9 mouse cellular contexts compared by ENCODE assay signal in the genomic region with DNA sequence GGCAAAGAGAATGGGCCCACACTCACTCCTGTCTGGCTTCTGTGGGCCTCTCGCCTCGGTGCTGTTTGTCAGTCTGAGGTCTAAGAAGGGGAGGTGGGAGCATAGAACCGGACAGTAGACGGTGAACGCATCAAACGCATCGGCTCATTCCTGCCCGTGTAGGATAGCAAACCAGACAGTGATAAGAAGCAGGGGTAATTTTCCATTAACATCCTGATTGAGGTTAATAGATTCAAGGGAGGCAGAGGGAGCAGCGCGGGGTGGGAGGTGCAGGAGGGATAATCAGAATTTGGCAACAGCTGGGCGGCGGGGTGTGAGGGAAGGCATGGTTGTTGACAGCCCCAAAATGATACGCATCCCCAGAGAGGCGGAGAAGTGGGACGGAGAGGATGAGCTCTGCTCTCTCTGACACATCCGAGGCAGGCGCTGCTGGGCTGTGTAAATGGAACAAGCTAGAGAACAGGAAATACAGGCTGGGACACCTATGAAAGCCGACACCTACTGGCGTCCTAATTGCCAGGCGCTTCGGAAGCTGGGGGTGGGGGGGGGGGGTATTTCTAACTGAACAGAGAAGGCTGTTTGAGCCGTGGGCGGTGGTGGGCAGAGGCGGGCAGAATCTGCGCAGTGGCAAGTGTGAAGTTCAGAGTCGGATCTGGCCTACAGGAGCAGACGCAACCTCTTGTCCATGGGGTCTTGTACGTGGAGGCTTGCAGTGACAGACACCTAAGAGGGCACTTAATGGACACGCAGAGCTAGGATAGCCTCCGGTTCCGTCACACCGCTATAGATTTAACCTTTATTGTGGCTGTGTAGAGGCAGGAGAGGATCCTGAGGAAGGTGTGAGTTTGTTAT. TPM values are rescaled to one million over a fixed set of nuclear protein-coding genes. Genes with fewer than 3 reads are reported as not detected.
DNase-seq lines count a peak whose midpoint lies in the region; ATAC-seq and TF ChIP-seq lines count a peak whose summit lies in the region.
"Had no signal": no experiment of that assay in that cellular context is flagged by ENCODE, and none has a peak within 500 bp of the region (broad histone marks: within the 10 kb centered on the region; RNA-seq: fewer than 3 reads in every experiment).

No protein-coding gene starts in this region.

- no peaks in the 10 kb centered on the region for H3K4me1 ChIP-seq in lung, postnatal 0 days (ENCODE audit: insufficient read depth, low read depth, low read length)
- H3K4me1 ChIP-seq in neural tube, embryonic 11.5 days (ENCODE audit: control insufficient read depth, insufficient read depth, low read length): peaks cover 2% of the 10 kb centered on the region; the same call in 1 of the 2 replicates
- H3K4me1 ChIP-seq: liver, embryonic 13.5 days had no signal

- H3K27ac ChIP-seq in lung, postnatal 0 days (ENCODE audit: low read length): no peak overlapping the region
- H3K27ac ChIP-seq in neural tube, embryonic 11.5 days (ENCODE audit: low read depth, low read length): no peak overlapping the region
- H3K27ac ChIP-seq: liver, embryonic 13.5 days had no signal

- 20% methylated on average over 30 of the region's 32 CpGs for WGBS in lung, postnatal 0 days
- WGBS in neural tube, embryonic 11.5 days: 31% methylated on average over 32 of the region's 32 CpGs

- no peak for TF ChIP-seq EP300 in lung, postnatal 0 days (IDR thresholded peaks at IDR 0.05)

- TF ChIP-seq CTCF in lung, postnatal 0 days (IDR thresholded peaks at IDR 0.05): no peak

- H3K4me2 ChIP-seq in lung, postnatal 0 days (replicated peaks; ENCODE audit: low read depth, low read length): peak overlapping the region; percentile 6
- H3K4me2 ChIP-seq in neural tube, embryonic 11.5 days (ENCODE audit: low read depth): peak overlapping the region; percentile 12
- H3K4me2 ChIP-seq: liver, embryonic 13.5 days had no signal

- no peak overlapping the region for H3K9ac ChIP-seq in lung, postnatal 0 days (replicated peaks; ENCODE audit: low read depth)
- no peak overlapping the region for H3K9ac ChIP-seq in neural tube, embryonic 11.5 days (ENCODE audit: low read length)
- H3K9ac ChIP-seq: liver, embryonic 13.5 days had no signal

- H3K4me3 ChIP-seq in lung, postnatal 0 days (ENCODE audit: low read depth, low read length): no peak overlapping the region; the same call in 1 of the 2 replicates
- 0 out of 2 replicates have a peak overlapping the region, but pooled peaks have one; percentile 12 for H3K4me3 ChIP-seq in neural tube, embryonic 11.5 days (ENCODE audit: low read depth, low read length)
- H3K4me3 ChIP-seq: liver, embryonic 13.5 days had no signal

- no peaks in the 10 kb centered on the region for H3K9me3 ChIP-seq in lung, postnatal 0 days (ENCODE audit: low read length)
- H3K9me3 ChIP-seq in neural tube, embryonic 11.5 days (ENCODE audit: control insufficient read depth, low read length): no peaks in the 10 kb centered on the region
- H3K9me3 ChIP-seq: liver, embryonic 13.5 days had no signal

- 0 out of 2 replicates have a peak, but pooled peaks cover 3% of the 10 kb centered on the region for H3K27me3 ChIP-seq in lung, postnatal 0 days (replicated peaks; ENCODE audit: insufficient read depth, low read length)
- peaks cover 3% of the 10 kb centered on the region; the same call in 1 of the 2 replicates for H3K27me3 ChIP-seq in neural tube, embryonic 11.5 days (ENCODE audit: control insufficient read depth, insufficient read depth, low read length)

- no peaks in the 10 kb centered on the region for H3K36me3 ChIP-seq in lung, postnatal 0 days (ENCODE audit: insufficient read depth, low read length)
- H3K36me3 ChIP-seq in neural tube, embryonic 11.5 days (ENCODE audit: control insufficient read depth, insufficient read depth, low read length): no peaks in the 10 kb centered on the region
- H3K36me3 ChIP-seq: liver, embryonic 13.5 days had no signal

- peak; percentile 14 for DNase-seq in adrenal gland, adult 2 months
- no peak for DNase-seq in adrenal gland, adult 18-20 months (ENCODE audit: low spot score in 2 of 2)
- DNase-seq in lung, postnatal 0 days (ENCODE audit: low spot score): peak; percentile 60
- DNase-seq in lung, postnatal 14 days: no peak
- peak; percentile 37 to 56 for DNase-seq in frontal cortex, postnatal 36 days (ENCODE audit: low spot score in 2 of 2)
- DNase-seq in left cerebral cortex, adult 9 months (ENCODE audit: low spot score in 2 of 2): peak; percentile 18 to 47
- DNase-seq in neural tube, embryonic 11.5 days (ENCODE audit: low spot score): peak; percentile 21
- DNase-seq in gastrocnemius, postnatal 14 days: no peak
- DNase-seq: liver, embryonic 13.5 days had no signal

- ATAC-seq in lung, postnatal 0 days: peak; percentile 47; the same call in 1 of the 2 replicates
- no peak; the same call in 1 of the 2 replicates for ATAC-seq in neural tube, embryonic 11.5 days (ENCODE audit: insufficient read depth, low FRiP score, low TSS enrichment)

- intact Hi-C loops in gastrocnemius, postnatal 14 days (cut with DNase I; ENCODE audit: low total_unique reads): no loop called here

RNA-seq across cellular contexts. Expression of a gene that starts 54.4 kb away (rescaled TPM):
- total RNA-seq in adrenal gland, adult 2 months (2021): 1 to 10 TPM; 6.9 to 8.2 TPM
- 6.8 and 7.7 TPM in 2 replicates for polyA plus RNA-seq in adrenal gland, adult 2 months (2012; rRNA removed)
- 1 to 10 TPM; 6.6 to 7.6 TPM for total RNA-seq in adrenal gland, adult 18-20 months (2021)
- polyA plus RNA-seq in lung, postnatal 0 days (2015; fragmentation: Nextera tagmentation; extraction: Ambion mirVana): 6.1 and 6.5 TPM in 2 replicates
- 16.9 TPM in 2 replicates for polyA plus RNA-seq in neural tube, embryonic 11.5 days (2014; fragmentation: Nextera tagmentation; extraction: Ambion mirVana)
- total RNA-seq in gastrocnemius, postnatal 14 days (2021): 1 to 10 TPM; 3.6 to 3.8 TPM

RNA-seq across cellular contexts. Expression of a gene that starts 54.6 kb away (rescaled TPM):
- 10 to 100 TPM; 18.9 to 19.6 TPM for total RNA-seq in adrenal gland, adult 2 months (2021)
- polyA plus RNA-seq in adrenal gland, adult 2 months (2012; rRNA removed): 1.4 and 1.6 TPM in 2 replicates
- 10 to 100 TPM; 13.6 to 18.6 TPM for total RNA-seq in adrenal gland, adult 18-20 months (2021)
- 6.3 and 7.0 TPM in 2 replicates for polyA plus RNA-seq in lung, postnatal 0 days (2015; fragmentation: Nextera tagmentation; extraction: Ambion mirVana)
- polyA plus RNA-seq in neural tube, embryonic 11.5 days (2014; fragmentation: Nextera tagmentation; extraction: Ambion mirVana): 20.3 and 21.1 TPM in 2 replicates
- 1 to 10 TPM; 6.5 to 6.9 TPM for total RNA-seq in gastrocnemius, postnatal 14 days (2021)

Comparison
In these comparisons a context has a peak if more than half of its experiments do, and no peak if none do; other contexts are left out.
1. DNase-seq: peak in adrenal gland, adult 2 months (single experiment), lung, postnatal 0 days (single experiment), frontal cortex, postnatal 36 days (2 of 2), left cerebral cortex, adult 9 months (2 of 2) and neural tube, embryonic 11.5 days (single experiment); none in adrenal gland, adult 18-20 months (0 of 2), lung, postnatal 14 days (single experiment) and gastrocnemius, postnatal 14 days (single experiment).